10 mouse cellular contexts compared by ENCODE assay signal in genomic region chr12:83633807-83634206, GRCm38 (mm10). TPM values are rescaled to one million over a fixed set of nuclear protein-coding genes. Genes with fewer than 3 reads are reported as not detected.
DNase-seq lines count a peak whose midpoint lies in the region; ATAC-seq and TF ChIP-seq lines count a peak whose summit lies in the region.
"Had no signal": no experiment of that assay in that cellular context is flagged by ENCODE, and none has a peak within 500 bp of the region (broad histone marks: within the 10 kb centered on the region; RNA-seq: fewer than 3 reads in every experiment).

No protein-coding gene starts in this region.

- peak overlapping the region; percentile 83 for H3K4me2 ChIP-seq in heart, embryonic 14.5 days (ENCODE audit: low read length)
- peak overlapping the region; percentile 57; the same call in 1 of the 2 replicates for H3K4me2 ChIP-seq in forebrain, postnatal 0 days (ENCODE audit: low read depth)
- H3K4me2 ChIP-seq in liver, postnatal 0 days (ENCODE audit: low read depth, low read length) = peak overlapping the region; percentile 71

- H3K9me3 ChIP-seq in heart, embryonic 14.5 days (ENCODE audit: control insufficient read depth, low read length) = no peaks in the 10 kb centered on the region
- H3K9me3 ChIP-seq in ES-Bruce4 (replicated peaks; ENCODE audit: control insufficient read depth, insufficient read depth, low read length, poor library complexity, severe bottlenecking) = no peaks in the 10 kb centered on the region
- no peaks in the 10 kb centered on the region for H3K9me3 ChIP-seq in forebrain, postnatal 0 days (ENCODE audit: low read length)
- H3K9me3 ChIP-seq in liver, postnatal 0 days (ENCODE audit: low read length) = no peaks in the 10 kb centered on the region

- peaks cover 0 to 11% of the 10 kb centered on the region in 2 experiments; a peak in 2 of 4 replicates for H3K4me1 ChIP-seq in heart, embryonic 14.5 days (ENCODE audit: control insufficient read depth in 2 of 2, insufficient read depth in 2 of 2, low read length in 2 of 2)
- H3K4me1 ChIP-seq in ES-Bruce4 (ENCODE audit: control insufficient read depth, insufficient read depth, low read length) = no peaks in the 10 kb centered on the region
- H3K4me1 ChIP-seq in forebrain, postnatal 0 days (ENCODE audit: insufficient read depth) = no peaks in the 10 kb centered on the region
- peaks cover 8% of the 10 kb centered on the region; the same call in 1 of the 2 replicates for H3K4me1 ChIP-seq in liver, postnatal 0 days (ENCODE audit: insufficient read depth)

- peaks cover 33% of the 10 kb centered on the region for H3K36me3 ChIP-seq in heart, embryonic 14.5 days (ENCODE audit: control insufficient read depth, insufficient read depth, low read length)
- H3K36me3 ChIP-seq in ES-Bruce4 (ENCODE audit: control insufficient read depth, insufficient read depth, low read length, poor library complexity, severe bottlenecking) = peaks cover 33% of the 10 kb centered on the region
- H3K36me3 ChIP-seq in forebrain, postnatal 0 days (ENCODE audit: insufficient read depth) = peaks cover 9% of the 10 kb centered on the region
- H3K36me3 ChIP-seq in liver, postnatal 0 days (replicated peaks; ENCODE audit: insufficient read depth, low read length) = peaks cover 25% of the 10 kb centered on the region

- no peak for DNase-seq in heart, postnatal 4 days
- DNase-seq in forebrain, postnatal 0 days = no peak
- DNase-seq in liver, postnatal 0 days = no peak
- DNase-seq in thymus, postnatal 14 days = no peak
- DNase-seq in cerebellum, postnatal 36 days = no peak
- no peak for DNase-seq in right cerebral cortex, postnatal 4 days
- DNase-seq: heart, adult 2 months had no signal

- TF ChIP-seq POLR2A in ES-Bruce4 (IDR thresholded peaks at IDR 0.05; ENCODE audit: insufficient read depth, low read length) = no peak

- no peak for TF ChIP-seq EP300 in ES-Bruce4 (IDR thresholded peaks at IDR 0.05; ENCODE audit: insufficient read depth, low read depth, low read length)
- no peak for TF ChIP-seq EP300 in liver, postnatal 0 days (IDR thresholded peaks at IDR 0.05; ENCODE audit: low read depth)

- peak overlapping the region; percentile 99; the same call in 1 of the 2 replicates for H3K9ac ChIP-seq in heart, embryonic 14.5 days (ENCODE audit: low read length)
- peak overlapping the region; percentile 99 for H3K9ac ChIP-seq in ES-Bruce4 (ENCODE audit: low read depth, poor library complexity, severe bottlenecking)
- no peak overlapping the region for H3K9ac ChIP-seq in forebrain, postnatal 0 days
- H3K9ac ChIP-seq in liver, postnatal 0 days (replicated peaks) = peak overlapping the region; percentile 97; the same call in 1 of the 2 replicates

- TF ChIP-seq CTCF in ES-Bruce4 (IDR thresholded peaks at IDR 0.05; ENCODE audit: low read depth, low read length) = no peak
- no peak for TF ChIP-seq CTCF in forebrain, postnatal 0 days (IDR thresholded peaks at IDR 0.05; ENCODE audit: low read depth)
- no peak for TF ChIP-seq CTCF in liver, postnatal 0 days (IDR thresholded peaks at IDR 0.05; ENCODE audit: low read depth)

- no peaks in the 10 kb centered on the region for H3K27me3 ChIP-seq in heart, embryonic 14.5 days (ENCODE audit: control insufficient read depth, insufficient read depth, low read length)
- no peaks in the 10 kb centered on the region for H3K27me3 ChIP-seq in ES-Bruce4 (ENCODE audit: control insufficient read depth, insufficient read depth, low read length, poor library complexity, severe bottlenecking)
- no peaks in the 10 kb centered on the region for H3K27me3 ChIP-seq in forebrain, postnatal 0 days (ENCODE audit: insufficient read depth, low read length)
- no peaks in the 10 kb centered on the region for H3K27me3 ChIP-seq in liver, postnatal 0 days (ENCODE audit: insufficient read depth, low read length)

- no peak for ATAC-seq in heart, embryonic 14.5 days (ENCODE audit: insufficient number of reproducible peaks, insufficient read depth, low FRiP score, low read depth)
- ATAC-seq in forebrain, postnatal 0 days = no peak
- ATAC-seq in liver, postnatal 0 days = no peak
- ATAC-seq: CD4-positive, CD25-positive, alpha-beta regulatory T cell, adult 4 months had no signal

- H3K4me3 ChIP-seq in heart, embryonic 14.5 days (ENCODE audit: control insufficient read depth in 1 of 2, insufficient read depth in 1 of 2, low read depth in 1 of 2, low read length in 2 of 2) = peak overlapping the region in 1 of 2 experiments; percentile 95; a peak in 1 of 4 replicates
- H3K4me3 ChIP-seq in ES-Bruce4 (ENCODE audit: low read depth, low read length) = no peak overlapping the region; the same call in 1 of the 2 replicates
- no peak overlapping the region for H3K4me3 ChIP-seq in forebrain, postnatal 0 days (ENCODE audit: low read depth, low read length)
- peak overlapping the region; percentile 95 for H3K4me3 ChIP-seq in liver, postnatal 0 days (ENCODE audit: low read depth, low read length)

- 40% methylated on average over 2 of the region's 2 CpGs for WGBS in heart, embryonic 14.5 days
- WGBS in forebrain, postnatal 0 days = 36% methylated on average over 2 of the region's 2 CpGs
- WGBS in liver, postnatal 0 days (ENCODE audit: insufficient replicate concordance) = 27% methylated on average over 2 of the region's 2 CpGs

- no peak overlapping the region for H3K27ac ChIP-seq in heart, embryonic 14.5 days (replicated peaks in 1 of 2; ENCODE audit: control insufficient read depth in 1 of 2, insufficient read depth in 1 of 2, low read depth in 2 of 2, low read length in 2 of 2)
- no peak overlapping the region for H3K27ac ChIP-seq in ES-Bruce4 (ENCODE audit: insufficient read depth, low read length)
- H3K27ac ChIP-seq in forebrain, postnatal 0 days (ENCODE audit: low read depth, low read length) = no peak overlapping the region
- H3K27ac ChIP-seq in liver, postnatal 0 days (ENCODE audit: low read depth) = no peak overlapping the region
- H3K27ac ChIP-seq: heart, adult 2 months had no signal

RNA-seq across cellular contexts. Expression of gene Rbm25, which starts 2.8 kb away (rescaled TPM):
- polyA plus RNA-seq in heart, embryonic 14.5 days (2014; fragmentation: Nextera tagmentation; extraction: Ambion mirVana) = 140 and 157 TPM in 2 replicates
- 10 to 100 TPM; 90.4 to 94.1 TPM for total RNA-seq in heart, postnatal 4 days (2021)
- 370 and 372 TPM in 2 replicates for polyA plus RNA-seq in ES-Bruce4 (2011; ENCODE audit: insufficient read depth, insufficient read length, low read depth, missing spikeins)
- total RNA-seq in forebrain, postnatal 0 days (2014; rRNA removed) = 93.3 and 116 TPM in 2 replicates
- 158 and 227 TPM in 2 replicates for polyA plus RNA-seq in forebrain, postnatal 0 days (2015; fragmentation: Nextera tagmentation; extraction: Ambion mirVana)
- polyA plus RNA-seq in liver, postnatal 0 days (2015; fragmentation: Nextera tagmentation; extraction: Ambion mirVana) = 81.7 and 85.0 TPM in 2 replicates

RNA-seq across cellular contexts. Expression of gene Zfyve1, which starts 36.8 kb away (rescaled TPM):
- polyA plus RNA-seq in heart, embryonic 14.5 days (2014; fragmentation: Nextera tagmentation; extraction: Ambion mirVana) = 13.9 and 16.6 TPM in 2 replicates
- 10 to 100 TPM; 20.0 to 20.1 TPM for total RNA-seq in heart, postnatal 4 days (2021)
- 37.7 and 38.0 TPM in 2 replicates for polyA plus RNA-seq in ES-Bruce4 (2011; ENCODE audit: insufficient read depth, insufficient read length, low read depth, missing spikeins)
- total RNA-seq in forebrain, postnatal 0 days (2014; rRNA removed) = 29.9 and 40.6 TPM in 2 replicates
- polyA plus RNA-seq in forebrain, postnatal 0 days (2015; fragmentation: Nextera tagmentation; extraction: Ambion mirVana) = 12.8 and 18.5 TPM in 2 replicates
- 5.5 and 6.4 TPM in 2 replicates for polyA plus RNA-seq in liver, postnatal 0 days (2015; fragmentation: Nextera tagmentation; extraction: Ambion mirVana)

RNA-seq across cellular contexts. Expression of gene Psen1, which starts 54.1 kb away (rescaled TPM):
- 48.9 and 50.8 TPM in 2 replicates for polyA plus RNA-seq in heart, embryonic 14.5 days (2014; fragmentation: Nextera tagmentation; extraction: Ambion mirVana)
- 10 to 100 TPM; 43.7 to 44.7 TPM for total RNA-seq in heart, postnatal 4 days (2021)
- 49.5 and 55.4 TPM in 2 replicates for polyA plus RNA-seq in ES-Bruce4 (2011; ENCODE audit: insufficient read depth, insufficient read length, low read depth, missing spikeins)
- total RNA-seq in forebrain, postnatal 0 days (2014; rRNA removed) = 47.7 and 51.7 TPM in 2 replicates
- 47.5 and 58.0 TPM in 2 replicates for polyA plus RNA-seq in forebrain, postnatal 0 days (2015; fragmentation: Nextera tagmentation; extraction: Ambion mirVana)
- polyA plus RNA-seq in liver, postnatal 0 days (2015; fragmentation: Nextera tagmentation; extraction: Ambion mirVana) = 18.2 and 18.6 TPM in 2 replicates
